ENCODE assay signal across 8 mouse cellular contexts in the genomic region with DNA sequence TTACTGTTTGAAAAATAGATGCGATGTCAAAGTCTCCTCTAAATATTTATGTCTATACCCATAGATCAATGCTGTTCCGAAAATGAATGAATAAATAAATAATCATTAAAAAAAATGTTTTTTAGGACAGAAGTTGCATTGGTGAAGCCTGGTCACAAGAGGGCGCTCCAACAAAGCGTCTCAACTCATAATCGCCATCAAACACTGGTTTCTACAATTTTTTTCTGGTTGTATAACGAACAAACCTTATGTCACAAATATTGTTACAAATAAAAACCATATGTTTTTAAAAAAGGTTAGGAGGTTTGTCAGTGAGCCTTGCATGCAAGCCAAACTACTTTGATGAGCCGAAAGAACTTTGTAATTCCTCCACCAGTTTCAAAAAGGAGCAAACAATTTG. TPM values are rescaled to one million over a fixed set of nuclear protein-coding genes. Genes with fewer than 3 reads are reported as not detected.
A peak's percentile ranks its signal among the peaks of the same experiment; 100 is the strongest.
DNase-seq lines count a peak whose midpoint lies in the region; ATAC-seq and TF ChIP-seq lines count a peak whose summit lies in the region.
"Had no signal": no experiment of that assay in that cellular context is flagged by ENCODE, and none has a peak within 500 bp of the region (broad histone marks: within the 10 kb centered on the region; RNA-seq: fewer than 3 reads in every experiment).

No protein-coding gene starts in this region.

- no peak for ATAC-seq in hindbrain, embryonic 14.5 days (ENCODE audit: low FRiP score)
- ATAC-seq in hindbrain, embryonic 12.5 days (ENCODE audit: low FRiP score), result no peak
- ATAC-seq in limb, embryonic 14.5 days (ENCODE audit: low FRiP score, low read depth), result no peak
- ATAC-seq in granulocyte monocyte progenitor cell, adult 5-6 weeks (replicated peaks; ENCODE audit: poor library complexity, severe bottlenecking), result no peak

- H3K27me3 ChIP-seq in hindbrain, embryonic 14.5 days (ENCODE audit: control insufficient read depth, insufficient read depth, low read length), result no peaks in the 10 kb centered on the region
- H3K27me3 ChIP-seq in hindbrain, embryonic 12.5 days, result peaks cover 13% of the 10 kb centered on the region; the same call in 1 of the 2 replicates
- 0 out of 2 replicates have a peak, but pooled peaks cover 4% of the 10 kb centered on the region for H3K27me3 ChIP-seq in limb, embryonic 14.5 days (ENCODE audit: control insufficient read depth, insufficient read depth, low read length)

- H3K9me3 ChIP-seq in hindbrain, embryonic 14.5 days (ENCODE audit: control insufficient read depth, low read length), result no peaks in the 10 kb centered on the region
- H3K9me3 ChIP-seq in hindbrain, embryonic 12.5 days (replicated peaks), result no peaks in the 10 kb centered on the region
- no peaks in the 10 kb centered on the region for H3K9me3 ChIP-seq in limb, embryonic 14.5 days (ENCODE audit: control insufficient read depth, low read length)
- H3K9me3 ChIP-seq: midbrain, embryonic 12.5 days had no signal

- WGBS in hindbrain, embryonic 14.5 days, result 16% methylated on average over 7 of the region's 7 CpGs
- 15% methylated on average over 7 of the region's 7 CpGs for WGBS in hindbrain, embryonic 12.5 days
- 5% methylated on average over 7 of the region's 7 CpGs for WGBS in limb, embryonic 14.5 days

- peaks cover 5% of the 10 kb centered on the region; the same call in 1 of the 2 replicates for H3K4me1 ChIP-seq in hindbrain, embryonic 14.5 days (replicated peaks; ENCODE audit: control insufficient read depth, insufficient read depth, low read length)
- H3K4me1 ChIP-seq in hindbrain, embryonic 12.5 days, result peaks cover 4% of the 10 kb centered on the region; the same call in 1 of the 2 replicates
- H3K4me1 ChIP-seq in limb, embryonic 14.5 days (ENCODE audit: control insufficient read depth, insufficient read depth, low read length), result no peaks in the 10 kb centered on the region

- H3K27ac ChIP-seq in hindbrain, embryonic 14.5 days, result no peak overlapping the region
- no peak overlapping the region for H3K27ac ChIP-seq in hindbrain, embryonic 12.5 days
- H3K27ac ChIP-seq in limb, embryonic 14.5 days (replicated peaks; ENCODE audit: low read depth, low read length), result no peak overlapping the region
- H3K27ac ChIP-seq: midbrain, embryonic 12.5 days had no signal

- DNase-seq in hindbrain, embryonic 14.5 days (ENCODE audit: low spot score), result peak; percentile 79
- DNase-seq in urinary bladder, postnatal 14 days (ENCODE audit: low spot score), result peak; percentile 32
- no peak for DNase-seq in urinary bladder, adult 2 months (ENCODE audit: low spot score)
- DNase-seq in c-Kit-positive CD71-positive TER-119-negative erythroid progenitor cells, embryonic 14.5 days (ENCODE audit: low read depth), result peak; percentile 21
- DNase-seq in limb, embryonic 14.5 days (ENCODE audit: low spot score), result peak; percentile 69

- no peaks in the 10 kb centered on the region for H3K36me3 ChIP-seq in hindbrain, embryonic 14.5 days (replicated peaks; ENCODE audit: control insufficient read depth, insufficient read depth)
- H3K36me3 ChIP-seq in hindbrain, embryonic 12.5 days, result no peaks in the 10 kb centered on the region
- H3K36me3 ChIP-seq in limb, embryonic 14.5 days (ENCODE audit: control insufficient read depth, insufficient read depth, low read length), result no peaks in the 10 kb centered on the region
- H3K36me3 ChIP-seq: midbrain, embryonic 12.5 days had no signal

- TF ChIP-seq POLR2A in limb, embryonic 14.5 days (IDR thresholded peaks at IDR 0.05; ENCODE audit: borderline replicate concordance, extremely low read depth, insufficient read depth, insufficient read length), result no peak

- no peak overlapping the region for H3K9ac ChIP-seq in hindbrain, embryonic 14.5 days
- no peak overlapping the region for H3K9ac ChIP-seq in hindbrain, embryonic 12.5 days
- H3K9ac ChIP-seq in limb, embryonic 14.5 days (ENCODE audit: low read depth, low read length, severe bottlenecking), result no peak overlapping the region
- H3K9ac ChIP-seq: midbrain, embryonic 12.5 days had no signal

- H3K4me2 ChIP-seq in hindbrain, embryonic 14.5 days (replicated peaks), result no peak overlapping the region
- no peak overlapping the region for H3K4me2 ChIP-seq in hindbrain, embryonic 12.5 days (replicated peaks)
- H3K4me2 ChIP-seq in limb, embryonic 14.5 days (replicated peaks; ENCODE audit: low read depth, low read length, severe bottlenecking), result peak overlapping the region; percentile 14; the same call in 1 of the 2 replicates
- H3K4me2 ChIP-seq: midbrain, embryonic 12.5 days had no signal

- no peak overlapping the region for H3K4me3 ChIP-seq in hindbrain, embryonic 14.5 days (replicated peaks; ENCODE audit: low read length)
- H3K4me3 ChIP-seq in hindbrain, embryonic 12.5 days, result no peak overlapping the region
- no peak overlapping the region for H3K4me3 ChIP-seq in limb, embryonic 14.5 days (replicated peaks; ENCODE audit: low read length)
- H3K4me3 ChIP-seq: midbrain, embryonic 12.5 days had no signal

RNA-seq across cellular contexts. Expression of gene Anxa2, which starts 52.2 kb away (rescaled TPM):
- polyA plus RNA-seq in hindbrain, embryonic 14.5 days (2014; fragmentation: Nextera tagmentation; extraction: Ambion mirVana), result 143 and 158 TPM in 2 replicates
- polyA plus RNA-seq in hindbrain, embryonic 12.5 days (2016; fragmentation: Nextera tagmentation; extraction: Ambion mirVana), result 317 and 331 TPM in 2 replicates
- 536 and 671 TPM in 2 replicates for polyA plus RNA-seq in urinary bladder, adult 2 months (2012; rRNA removed)
- 610 and 760 TPM in 2 replicates for polyA plus RNA-seq in limb, embryonic 14.5 days (2012; rRNA removed)
- 1,278 and 1,417 TPM in 2 replicates for polyA plus RNA-seq in limb, embryonic 14.5 days (2014; fragmentation: Nextera tagmentation; extraction: Ambion mirVana)
- 119 and 132 TPM in 2 replicates for total RNA-seq in granulocyte monocyte progenitor cell, adult 5-6 weeks (2014; fragmentation: Nextera tagmentation)
- total RNA-seq in granulocyte monocyte progenitor cell, adult 5-6 weeks (2017), result 95.9 and 98.4 TPM in 2 replicates
